8 mouse cellular contexts compared by ENCODE assay signal in the genomic region with DNA sequence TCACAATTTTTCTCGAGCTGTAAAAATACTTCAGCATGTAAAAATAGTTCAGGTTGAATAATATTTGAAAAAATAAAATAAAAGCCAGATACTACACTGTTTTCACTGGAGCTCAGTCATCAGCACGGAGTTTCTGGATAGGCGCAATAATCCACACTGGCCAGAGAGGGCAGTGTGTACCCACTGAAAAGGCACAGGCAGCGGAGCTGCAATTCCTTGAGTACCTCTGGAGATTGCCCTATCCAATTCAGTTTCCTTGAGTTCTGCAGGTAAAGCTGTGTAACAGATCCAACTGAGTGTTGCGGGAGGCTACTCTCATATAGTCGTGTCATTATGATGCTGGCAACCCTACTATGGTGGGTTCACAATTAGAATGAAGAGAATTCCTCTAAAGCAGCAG. TPM values are rescaled to one million over a fixed set of nuclear protein-coding genes. Genes with fewer than 3 reads are reported as not detected.
DNase-seq lines count a peak whose midpoint lies in the region; ATAC-seq lines count a peak whose summit lies in the region.

No protein-coding gene starts in this region.

- H3K4me3 ChIP-seq in embryonic facial prominence, embryonic 11.5 days (ENCODE audit: low read depth, low read length): no peak overlapping the region
- peak overlapping the region; percentile 33 for H3K4me3 ChIP-seq in midbrain, embryonic 14.5 days (replicated peaks; ENCODE audit: low read depth, low read length)

- DNase-seq in A20 (ENCODE audit: low read depth, low spot score): peak; percentile 82
- DNase-seq in adrenal gland, postnatal 25 days: peak; percentile 67
- peak; percentile 88 for DNase-seq in embryonic facial prominence, embryonic 11.5 days (ENCODE audit: low spot score)
- DNase-seq in heart, adult 18-20 months: peak; percentile 69 to 85
- DNase-seq in kidney, adult 18-20 months: peak; percentile 59
- peak; percentile 65 for DNase-seq in left cerebral cortex, postnatal 4 days
- DNase-seq in midbrain, embryonic 14.5 days: peak; percentile 91
- peak; percentile 16 to 58 for DNase-seq in spleen, adult 18-20 months

- ATAC-seq in embryonic facial prominence, embryonic 11.5 days (replicated peaks; ENCODE audit: insufficient number of reproducible peaks, low FRiP score, low TSS enrichment, low read depth): 0 out of 2 replicates have a peak, but pooled peaks have one; percentile 26
- ATAC-seq in midbrain, embryonic 14.5 days (ENCODE audit: low FRiP score, low TSS enrichment): peak; percentile 52; the same call in 1 of the 2 replicates

- H3K27ac ChIP-seq in embryonic facial prominence, embryonic 11.5 days (replicated peaks; ENCODE audit: low read depth, low read length): no peak overlapping the region
- H3K27ac ChIP-seq in midbrain, embryonic 14.5 days (replicated peaks; ENCODE audit: low read depth, low read length): no peak overlapping the region

- no peaks in the 10 kb centered on the region for H3K36me3 ChIP-seq in embryonic facial prominence, embryonic 11.5 days (replicated peaks; ENCODE audit: control insufficient read depth, insufficient read depth, low read depth, low read length)
- no peaks in the 10 kb centered on the region for H3K36me3 ChIP-seq in midbrain, embryonic 14.5 days (ENCODE audit: control insufficient read depth, insufficient read depth, low read length)

- intact Hi-C loops in left cerebral cortex, postnatal 4 days (cut with DNase I): loop anchor here (2.0 to 10.0 kb wide), 2 partner anchors 776 to 886 kb away; no protein-coding TSS in a partner anchor

- H3K9ac ChIP-seq in embryonic facial prominence, embryonic 11.5 days (replicated peaks; ENCODE audit: low read length): no peak overlapping the region
- H3K9ac ChIP-seq in midbrain, embryonic 14.5 days (replicated peaks; ENCODE audit: low read length): 0 out of 2 replicates have a peak overlapping the region, but pooled peaks have one; percentile 31

- peak overlapping the region; percentile 23; the same call in 1 of the 2 replicates for H3K4me2 ChIP-seq in embryonic facial prominence, embryonic 11.5 days (ENCODE audit: low read depth, low read length)
- H3K4me2 ChIP-seq in midbrain, embryonic 14.5 days (ENCODE audit: low read length): peak overlapping the region; percentile 66

- H3K9me3 ChIP-seq in embryonic facial prominence, embryonic 11.5 days (replicated peaks; ENCODE audit: control insufficient read depth, low read length): no peaks in the 10 kb centered on the region
- no peaks in the 10 kb centered on the region for H3K9me3 ChIP-seq in midbrain, embryonic 14.5 days (ENCODE audit: control insufficient read depth, low read length)

- no peaks in the 10 kb centered on the region for H3K4me1 ChIP-seq in embryonic facial prominence, embryonic 11.5 days (ENCODE audit: control insufficient read depth, insufficient read depth, low read length)
- H3K4me1 ChIP-seq in midbrain, embryonic 14.5 days (ENCODE audit: control insufficient read depth, insufficient read depth, low read length): peaks cover 13% of the 10 kb centered on the region; the same call in 1 of the 2 replicates

- H3K27me3 ChIP-seq in embryonic facial prominence, embryonic 11.5 days (ENCODE audit: control insufficient read depth, insufficient read depth, low read length): peaks cover 3% of the 10 kb centered on the region; the same call in 1 of the 2 replicates
- no peaks in the 10 kb centered on the region; the same call in 1 of the 2 replicates for H3K27me3 ChIP-seq in midbrain, embryonic 14.5 days (ENCODE audit: control insufficient read depth, insufficient read depth, low read length)

- 2% methylated on average over 6 of the region's 6 CpGs for WGBS in embryonic facial prominence, embryonic 11.5 days
- under 1% methylated on average over 6 of the region's 6 CpGs for WGBS in midbrain, embryonic 14.5 days

RNA-seq across cellular contexts. Expression of a gene that starts 1.7 kb away (rescaled TPM):
- 3.9 and 5.0 TPM in 2 replicates for total RNA-seq in adrenal gland, postnatal 25 days (2021)
- 21.3 and 24.8 TPM in 2 replicates for polyA plus RNA-seq in embryonic facial prominence, embryonic 11.5 days (2014; fragmentation: Nextera tagmentation; extraction: Ambion mirVana)
- total RNA-seq in heart, adult 18-20 months (2021): under 1 TPM; 0.94 to 0.95 TPM
- total RNA-seq in left cerebral cortex, postnatal 4 days (2021): 100 to 1,000 TPM; 174 to 186 TPM
- 82.0 and 93.1 TPM in 2 replicates for polyA plus RNA-seq in midbrain, embryonic 14.5 days (2014; fragmentation: Nextera tagmentation; extraction: Ambion mirVana)

Comparison
In these comparisons a context has a peak if more than half of its experiments do, and no peak if none do; other contexts are left out.
1. DNase-seq: peak in every context shown above with its lines; median percentile 91 in midbrain, embryonic 14.5 days; 88 in embryonic facial prominence, embryonic 11.5 days; 82 in A20; 77 in heart, adult 18-20 months; 67 in adrenal gland, postnatal 25 days; 65 in left cerebral cortex, postnatal 4 days; 59 in kidney, adult 18-20 months; 37 in spleen, adult 18-20 months.
2. RNA of a gene that starts 1.7 kb away (total RNA-seq): 174 to 186 TPM in left cerebral cortex, postnatal 4 days; 3.9 to 5.0 TPM in adrenal gland, postnatal 25 days and 0.94 to 0.95 TPM in heart, adult 18-20 months; every median in the first group is over 10 times any median in the second.